Mouse (Mus musculus): Measurements from ENCODE around the gene Fga. TPM values are rescaled to one million over a fixed set of nuclear protein-coding genes. Genes with fewer than 3 reads are reported as not detected.

Fga gene
- total and polyA plus RNA-seq, 3 experiments: not detected

DNA sequence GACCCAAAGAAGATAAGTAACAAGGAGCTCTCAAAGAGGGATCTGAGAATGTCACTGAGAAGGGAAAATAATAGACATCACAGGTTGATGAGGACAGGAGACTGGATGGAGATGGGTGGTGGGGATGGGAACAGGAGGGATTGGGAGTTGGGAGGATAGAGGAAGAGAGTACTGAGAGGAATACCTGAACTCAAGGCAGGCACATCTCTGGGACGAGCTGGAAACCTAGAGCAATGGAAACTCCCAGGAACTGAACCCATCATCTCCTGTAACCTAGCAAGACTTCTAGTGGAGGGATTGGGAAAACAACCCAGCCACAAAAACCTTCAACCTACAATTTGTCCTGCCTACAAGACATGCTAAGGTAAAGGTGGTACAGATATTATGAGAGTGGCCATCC is 9.6 kb upstream of the Fga start (continued):
- no peak for TF ChIP-seq JUND (IDR thresholded peaks at IDR 0.05; ENCODE audit: low read depth, low read length)

GRCm38 (mm10) chr3:83020387-83020786 is 5.5 kb upstream of the Fga start:
- Histone ChIP-seq H3K4me3 (ENCODE audit: control insufficient read depth in 1 of 2, insufficient read depth in 1 of 2, low read depth in 2 of 2, low read length in 2 of 2) (no peak overlapping the region), H3K9ac (ENCODE audit: control insufficient read depth, low read depth, low read length, poor library complexity, severe bottlenecking) (no peak overlapping the region), H3K27me3 (ENCODE audit: control insufficient read depth in 1 of 2, insufficient read depth in 2 of 2, low read length in 2 of 2) (no peaks in the 10 kb centered on the region), H3K79me2 (ENCODE audit: control insufficient read depth, insufficient read depth, low read length, poor library complexity) (no peaks in the 10 kb centered on the region), H3K9me3 (replicated peaks; ENCODE audit: insufficient read depth, low read length) (no peaks in the 10 kb centered on the region), H3K27ac (ENCODE audit: control insufficient read depth, low read depth, low read length) (no peak overlapping the region), H3K4me1 (ENCODE audit: control insufficient read depth in 1 of 2, insufficient read depth in 2 of 2, low read length in 2 of 2) (no peaks in the 10 kb centered on the region), H3K36me3 (ENCODE audit: control insufficient read depth in 1 of 2, insufficient read depth in 2 of 2, low read length in 2 of 2) (no peaks in the 10 kb centered on the region)
- no peak for TF ChIP-seq USF2 (IDR thresholded peaks at IDR 0.05; ENCODE audit: borderline replicate concordance in 1 of 2, insufficient read depth in 1 of 2, low read depth in 1 of 2, low read length in 2 of 2)
- no peak for TF ChIP-seq ZMIZ1 (IDR thresholded peaks at IDR 0.05; ENCODE audit: low read depth, low read length)
- no peak for TF ChIP-seq CHD2 (IDR thresholded peaks at IDR 0.05; ENCODE audit: low read length)
- no peak for TF ChIP-seq GATA1 (IDR thresholded peaks at IDR 0.05; ENCODE audit: low read depth, low read length)
- TF ChIP-seq KAT2A (conservative IDR thresholded peaks at IDR 0.05; ENCODE audit: low read depth, low read length): no peak
- no peak for TF ChIP-seq RCOR1 (IDR thresholded peaks at IDR 0.05; ENCODE audit: low read depth, low read length)
- no peak for TF ChIP-seq MAFK (IDR thresholded peaks at IDR 0.05; ENCODE audit: borderline replicate concordance, low read depth, low read length)
- no peak for TF ChIP-seq JUND (IDR thresholded peaks at IDR 0.05; ENCODE audit: low read depth, low read length)
- DNase-seq (ENCODE audit: low read depth, low spot score): no peak

DNA sequence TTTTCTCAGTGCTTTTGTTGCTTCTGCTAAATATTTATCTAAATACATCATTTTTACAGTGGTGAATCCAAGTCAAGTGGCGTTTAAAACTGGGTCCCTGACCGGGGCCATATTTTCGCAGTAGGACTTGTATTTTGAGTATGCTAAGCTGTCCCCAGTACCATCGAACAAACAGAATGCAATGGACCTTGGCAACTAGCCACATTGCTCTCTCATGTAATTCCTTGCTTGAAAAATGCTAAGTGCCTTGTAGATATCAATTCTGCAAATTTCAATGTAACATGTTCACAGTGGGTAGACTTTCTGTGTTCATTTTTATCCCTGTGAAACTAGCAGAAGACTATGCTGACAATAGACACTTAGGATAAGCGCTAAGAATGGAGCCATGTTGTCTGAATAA is 4.7 kb upstream of the Fga start:
- Histone ChIP-seq H3K27ac (ENCODE audit: control insufficient read depth, low read depth, low read length) (no peak overlapping the region), H3K9ac (ENCODE audit: control insufficient read depth, low read depth, low read length, poor library complexity, severe bottlenecking) (no peak overlapping the region), H3K4me1 (ENCODE audit: control insufficient read depth in 1 of 2, insufficient read depth in 2 of 2, low read length in 2 of 2) (no peaks in the 10 kb centered on the region), H3K27me3 (ENCODE audit: control insufficient read depth in 1 of 2, insufficient read depth in 2 of 2, low read length in 2 of 2) (no peaks in the 10 kb centered on the region), H3K9me3 (replicated peaks; ENCODE audit: insufficient read depth, low read length) (no peaks in the 10 kb centered on the region), H3K36me3 (ENCODE audit: control insufficient read depth in 1 of 2, insufficient read depth in 2 of 2, low read length in 2 of 2) (no peaks in the 10 kb centered on the region), H3K79me2 (ENCODE audit: control insufficient read depth, insufficient read depth, low read length, poor library complexity) (no peaks in the 10 kb centered on the region), H3K4me3 (ENCODE audit: control insufficient read depth in 1 of 2, insufficient read depth in 1 of 2, low read depth in 2 of 2, low read length in 2 of 2) (no peak overlapping the region)
- DNase-seq (ENCODE audit: low read depth, low spot score): no peak
- TF ChIP-seq ELF1 (IDR thresholded peaks at IDR 0.05; ENCODE audit: low read depth, low read length) (no peak), TCF12 (IDR thresholded peaks at IDR 0.05; ENCODE audit: low read depth, low read length) (no peak), MYC (IDR thresholded peaks at IDR 0.05; ENCODE audit: low read depth, low read length) (no peak), MAFK (IDR thresholded peaks at IDR 0.05; ENCODE audit: borderline replicate concordance, low read depth, low read length) (no peak), CTCF (IDR thresholded peaks at IDR 0.05 in 2 of 3, conservative IDR thresholded peaks at IDR 0.05 in 1 of 3; ENCODE audit: control insufficient read depth in 1 of 3, insufficient read depth in 1 of 3, low read depth in 2 of 3, low read length in 3 of 3, poor library complexity in 1 of 3, severe bottlenecking in 1 of 3) (no peak), E2F4 (IDR thresholded peaks at IDR 0.05; ENCODE audit: borderline replicate concordance, low read depth, low read length) (no peak), MXI1 (IDR thresholded peaks at IDR 0.05; ENCODE audit: low read depth, low read length) (no peak)

Data from MEL (cell line).